Mouse (Mus musculus) C2C12 (cell line): ENCODE measurements around the gene H2al2c. TPM values are rescaled to one million over a fixed set of nuclear protein-coding genes. Genes with fewer than 3 reads are reported as not detected.
"Not testable (repeated sequence)": the region's sequence is repeated elsewhere in the genome, so short reads cannot be mapped to it uniquely, and the experiment has no call there.

Experiments
- H3K27me3 ChIP-seq: one replicate; pipeline ENCODE4 v1.6.1; 2011; ENCODE audit not compliant: control insufficient read depth, insufficient read depth, insufficient read length
- H3K36me3 ChIP-seq: one replicate; pipeline ENCODE4 v1.6.1; 2011; ENCODE audit not compliant: control insufficient read depth, insufficient read depth
- H3K4me3 ChIP-seq: one replicate; pipeline ENCODE4 v1.5.1; 2011; ENCODE audit warnings: mild to moderate bottlenecking, control low read depth; ENCODE audit not compliant: poor library complexity, insufficient read depth, severe bottlenecking
- H3K79me2 ChIP-seq: one replicate; pipeline ENCODE4 v1.6.1; 2011; ENCODE audit not compliant: control insufficient read depth, insufficient read depth
- H3K79me3 ChIP-seq: one replicate; pipeline ENCODE4 v1.6.1; 2011; ENCODE audit warnings: low read depth, control low read depth
- H3ac ChIP-seq: one replicate; pipeline ENCODE3; 2011; ENCODE audit warnings: low read depth; ENCODE audit not compliant: control insufficient read depth, insufficient read length
- long read RNA-seq, 2 experiments: library from polyadenylated mRNA; unstranded; transcript quantifications; one replicate each; pipeline ENCODE4 v2.0.0; 2019 to 2020
- polyA plus RNA-seq: library from polyadenylated mRNA; unstranded; fragments of >200 nt; fragmentation: generic; extraction: Trizol; gene quantifications from one replicate; pipeline ENCODE4 v1.2.1, GENCODE M21; 2012; ENCODE audit warnings: missing spikeins

The H2al2c gene
- polyA plus RNA-seq: not detected
- long read RNA-seq, experiment 1: 0 reads
- long read RNA-seq, experiment 2: 0 reads

DNA sequence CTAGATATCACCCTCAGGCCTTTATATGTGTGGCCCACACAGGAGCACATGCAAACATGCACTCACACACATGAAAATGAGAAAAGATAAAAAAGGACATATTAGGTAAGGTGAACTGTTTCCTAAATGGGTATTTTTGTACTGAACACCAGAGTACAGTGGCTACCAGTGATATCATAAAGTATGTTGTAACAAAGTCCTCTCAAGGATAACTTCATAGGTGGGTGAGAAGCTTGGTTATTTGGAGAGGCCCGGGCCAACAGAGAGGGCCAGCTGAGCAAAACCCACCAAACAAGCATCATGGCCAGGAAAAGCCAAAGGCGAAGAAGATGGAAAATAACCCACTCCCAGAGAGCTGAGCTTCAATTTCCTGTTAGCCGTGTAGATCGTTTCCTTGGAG, at the start of gene H2al2c:
Gene H2al2c (plus strand): TSS at position 301 of the 400 bp plus-strand sequence.
- H3K79me3 ChIP-seq, H3K27me3 ChIP-seq, H3ac ChIP-seq: not testable (repeated sequence)

More for the DNA sequence above, at the start of gene H2al2c:
- not testable (repeated sequence) for H3K79me2 ChIP-seq, H3K36me3 ChIP-seq, H3K4me3 ChIP-seq

Other genes starting within 250 kb of the H2al2c start
- not detected for gene Sry, start 64.6 kb downstream of the H2al2c start, polyA plus RNA-seq
- not detected for gene H2al2b, start 121.6 kb downstream of the H2al2c start, polyA plus RNA-seq
- gene Gm4064, start 197.1 kb downstream of the H2al2c start, polyA plus RNA-seq: not detected
- gene Rbmy, start 231.6 kb downstream of the H2al2c start, polyA plus RNA-seq: not detected
- not detected for gene Gm10256, start 231.6 kb downstream of the H2al2c start, polyA plus RNA-seq